10 mouse cellular contexts compared by ENCODE assay signal in genomic region chr2:115483418-115484288, GRCm38 (mm10).
DNase-seq lines count a peak whose midpoint lies in the region; ATAC-seq and TF ChIP-seq lines count a peak whose summit lies in the region.
"Had no signal": no experiment of that assay in that cellular context is flagged by ENCODE, and none has a peak within 500 bp of the region (broad histone marks: within the 10 kb centered on the region; RNA-seq: fewer than 3 reads in every experiment).

No protein-coding gene starts in this region.

- H3K36me3 ChIP-seq in embryonic facial prominence, embryonic 11.5 days (replicated peaks; ENCODE audit: control insufficient read depth, insufficient read depth, low read depth, low read length) = no peaks in the 10 kb centered on the region
- no peaks in the 10 kb centered on the region for H3K36me3 ChIP-seq in kidney, embryonic 15.5 days
- H3K36me3 ChIP-seq in midbrain, embryonic 11.5 days (ENCODE audit: control insufficient read depth, insufficient read depth, low read length) = no peaks in the 10 kb centered on the region
- no peaks in the 10 kb centered on the region for H3K36me3 ChIP-seq in midbrain, embryonic 15.5 days (replicated peaks)
- H3K36me3 ChIP-seq in midbrain, postnatal 0 days (ENCODE audit: insufficient read depth, low read length) = no peaks in the 10 kb centered on the region

- no peak overlapping the region for H3K4me2 ChIP-seq in embryonic facial prominence, embryonic 11.5 days (ENCODE audit: low read depth, low read length)
- peak overlapping the region; percentile 36 for H3K4me2 ChIP-seq in kidney, embryonic 15.5 days
- H3K4me2 ChIP-seq in midbrain, embryonic 11.5 days = no peak overlapping the region
- H3K4me2 ChIP-seq in midbrain, embryonic 15.5 days = no peak overlapping the region
- no peak overlapping the region for H3K4me2 ChIP-seq in midbrain, postnatal 0 days (ENCODE audit: low read depth, low read length, poor library complexity, severe bottlenecking)
- H3K4me2 ChIP-seq: liver, embryonic 11.5 days had no signal

- H3K27me3 ChIP-seq in embryonic facial prominence, embryonic 11.5 days (ENCODE audit: control insufficient read depth, insufficient read depth, low read length) = no peaks in the 10 kb centered on the region
- no peaks in the 10 kb centered on the region for H3K27me3 ChIP-seq in kidney, embryonic 15.5 days
- H3K27me3 ChIP-seq in midbrain, embryonic 11.5 days (ENCODE audit: control insufficient read depth, insufficient read depth, low read length) = no peaks in the 10 kb centered on the region
- no peaks in the 10 kb centered on the region for H3K27me3 ChIP-seq in midbrain, embryonic 15.5 days (replicated peaks)
- no peaks in the 10 kb centered on the region for H3K27me3 ChIP-seq in midbrain, postnatal 0 days (ENCODE audit: insufficient read depth, low read length)

- no peaks in the 10 kb centered on the region for H3K4me1 ChIP-seq in embryonic facial prominence, embryonic 11.5 days (ENCODE audit: control insufficient read depth, insufficient read depth, low read length)
- H3K4me1 ChIP-seq in kidney, embryonic 15.5 days = peaks cover 24% of the 10 kb centered on the region
- no peaks in the 10 kb centered on the region for H3K4me1 ChIP-seq in midbrain, embryonic 11.5 days (ENCODE audit: control insufficient read depth, insufficient read depth, low read length)
- no peaks in the 10 kb centered on the region for H3K4me1 ChIP-seq in midbrain, embryonic 15.5 days
- H3K4me1 ChIP-seq in midbrain, postnatal 0 days (ENCODE audit: insufficient read depth, low read length) = no peaks in the 10 kb centered on the region

- no peak for TF ChIP-seq CTCF in midbrain, postnatal 0 days (IDR thresholded peaks at IDR 0.05)

- H3K9me3 ChIP-seq in embryonic facial prominence, embryonic 11.5 days (replicated peaks; ENCODE audit: control insufficient read depth, low read length) = no peaks in the 10 kb centered on the region
- no peaks in the 10 kb centered on the region for H3K9me3 ChIP-seq in kidney, embryonic 15.5 days (replicated peaks)
- H3K9me3 ChIP-seq in midbrain, embryonic 11.5 days (ENCODE audit: control insufficient read depth, low read length) = no peaks in the 10 kb centered on the region
- H3K9me3 ChIP-seq in midbrain, embryonic 15.5 days = no peaks in the 10 kb centered on the region
- H3K9me3 ChIP-seq in midbrain, postnatal 0 days (ENCODE audit: low read length) = no peaks in the 10 kb centered on the region

- DNase-seq in adipocyte (ENCODE audit: low spot score) = peak; percentile 5
- peak; percentile 66 for DNase-seq in embryonic facial prominence, embryonic 11.5 days (ENCODE audit: low spot score)
- peak; percentile 81 for DNase-seq in lung, postnatal 36 days
- no peak for DNase-seq in midbrain, embryonic 11.5 days (ENCODE audit: low spot score, missing footprints)
- no peak for DNase-seq in midbrain, postnatal 0 days (ENCODE audit: low spot score)

- H3K4me3 ChIP-seq in embryonic facial prominence, embryonic 11.5 days (ENCODE audit: low read depth, low read length) = no peak overlapping the region
- no peak overlapping the region for H3K4me3 ChIP-seq in kidney, embryonic 15.5 days (replicated peaks)
- no peak overlapping the region for H3K4me3 ChIP-seq in midbrain, embryonic 11.5 days (ENCODE audit: low read depth, low read length)
- no peak overlapping the region for H3K4me3 ChIP-seq in midbrain, embryonic 15.5 days
- no peak overlapping the region for H3K4me3 ChIP-seq in midbrain, postnatal 0 days (ENCODE audit: low read depth, low read length)

- ATAC-seq in embryonic facial prominence, embryonic 11.5 days (replicated peaks; ENCODE audit: insufficient number of reproducible peaks, low FRiP score, low TSS enrichment, low read depth) = peak; percentile 76; the same call in 1 of the 2 replicates
- ATAC-seq in kidney, embryonic 15.5 days (replicated peaks; ENCODE audit: low FRiP score) = peak; percentile 97
- ATAC-seq in midbrain, embryonic 11.5 days (ENCODE audit: low FRiP score) = no peak
- ATAC-seq in midbrain, embryonic 15.5 days (replicated peaks) = no peak
- no peak for ATAC-seq in erythroid progenitor cell, adult 5-6 weeks (replicated peaks; ENCODE audit: low FRiP score, poor library complexity, severe bottlenecking)
- no peak for ATAC-seq in midbrain, postnatal 0 days (ENCODE audit: low FRiP score)
- ATAC-seq: forebrain, embryonic 14.5 days had no signal

- no peak overlapping the region for H3K9ac ChIP-seq in embryonic facial prominence, embryonic 11.5 days (replicated peaks; ENCODE audit: low read length)
- H3K9ac ChIP-seq in kidney, embryonic 15.5 days = no peak overlapping the region
- H3K9ac ChIP-seq in midbrain, embryonic 11.5 days (ENCODE audit: low read length) = no peak overlapping the region
- no peak overlapping the region for H3K9ac ChIP-seq in midbrain, embryonic 15.5 days
- H3K9ac ChIP-seq in midbrain, postnatal 0 days (replicated peaks; ENCODE audit: low read length, poor library complexity, severe bottlenecking) = no peak overlapping the region

- 69% methylated on average over 13 of the region's 13 CpGs for WGBS in embryonic facial prominence, embryonic 11.5 days
- 29% methylated on average over 13 of the region's 13 CpGs for WGBS in kidney, embryonic 15.5 days
- WGBS in midbrain, embryonic 11.5 days = 84% methylated on average over 13 of the region's 13 CpGs
- WGBS in midbrain, embryonic 15.5 days = 81% methylated on average over 13 of the region's 13 CpGs
- WGBS in midbrain, postnatal 0 days = 82% methylated on average over 13 of the region's 13 CpGs

- H3K27ac ChIP-seq in embryonic facial prominence, embryonic 11.5 days (replicated peaks; ENCODE audit: low read depth, low read length) = no peak overlapping the region
- H3K27ac ChIP-seq in kidney, embryonic 15.5 days = peak overlapping the region; percentile 83
- H3K27ac ChIP-seq in midbrain, embryonic 11.5 days (ENCODE audit: low read depth, low read length) = no peak overlapping the region
- no peak overlapping the region for H3K27ac ChIP-seq in midbrain, embryonic 15.5 days
- no peak overlapping the region for H3K27ac ChIP-seq in midbrain, postnatal 0 days (ENCODE audit: low read depth, low read length)

Comparison
In these comparisons a context has a peak if more than half of its experiments do, and no peak if none do; other contexts are left out.
1. DNase-seq: peak in adipocyte (single experiment), embryonic facial prominence, embryonic 11.5 days (single experiment) and lung, postnatal 36 days (single experiment); none in midbrain, embryonic 11.5 days (single experiment) and midbrain, postnatal 0 days (single experiment).
2. ATAC-seq: peak in embryonic facial prominence, embryonic 11.5 days (single experiment) and kidney, embryonic 15.5 days (single experiment); none in midbrain, embryonic 11.5 days (single experiment), midbrain, embryonic 15.5 days (single experiment), erythroid progenitor cell, adult 5-6 weeks (single experiment) and midbrain, postnatal 0 days (single experiment).